Mouse (Mus musculus) stomach, postnatal 0 days (tissue): ENCODE measurements at regions not wholly inside any gene's neighbourhood (a gene's known extent, or its start where the extent isn't known, plus 50 kb on each side); places are given as distances from the start of the nearest gene placed in this dataset.

Experiments
- CTCF ChIP-seq: IDR thresholded peaks from 2 replicates; pipeline ENCODE4 v1.5.1; 2016; ENCODE audit warnings: antibody characterized with exemption, low read depth, mild to moderate bottlenecking, moderate library complexity
- EP300 ChIP-seq: optimal IDR thresholded peaks from 2 replicates; pipeline ENCODE3; 2016; ENCODE audit warnings: antibody characterized with exemption

- no peak for TF ChIP-seq CTCF
- no peak for TF ChIP-seq EP300
These were observed 177.2 kb upstream of the Syndig1 start for GRCm38 (mm10) chr2:149651829-149652228.
